Mouse (Mus musculus): Measurements from ENCODE around the gene Klhl8. TPM values are rescaled to one million over a fixed set of nuclear protein-coding genes. Genes with fewer than 3 reads are reported as not detected.

The Klhl8 gene
- total and polyA plus RNA-seq, 3 experiments = 5.6 to 6.2 TPM; not detected in 1

GRCm38 (mm10) chr5:103927429-103928195 lies 16.6 kb upstream of the Klhl8 start (continued):
- TF ChIP-seq UBTF (IDR thresholded peaks at IDR 0.05; ENCODE audit: borderline replicate concordance, insufficient read depth, low read depth, low read length) = no peak

- peak overlapping the region; percentile 23 to 26; a peak in 2 of 4 replicates for H3K4me3 ChIP-seq (ENCODE audit: control insufficient read depth in 1 of 2, insufficient read depth in 1 of 2, low read depth in 2 of 2, low read length in 2 of 2)
- peaks cover 0 to 5% of the 10 kb centered on the region in 2 experiments; a peak in 3 of 4 replicates for H3K4me1 ChIP-seq (ENCODE audit: control insufficient read depth in 1 of 2, insufficient read depth in 2 of 2, low read length in 2 of 2)
- H3K27ac ChIP-seq (ENCODE audit: control insufficient read depth, low read depth, low read length) = no peak overlapping the region
- TF ChIP-seq RAD21 (IDR thresholded peaks at IDR 0.05; ENCODE audit: low read depth, low read length) (peak; percentile 7), TBP (IDR thresholded peaks at IDR 0.05; ENCODE audit: low read depth, low read length) (0 out of 2 replicates have a peak, but pooled peaks have one; percentile 25), USF2 (IDR thresholded peaks at IDR 0.05; ENCODE audit: borderline replicate concordance in 1 of 2, insufficient read depth in 1 of 2, low read depth in 1 of 2, low read length in 2 of 2) (no peak), POLR2AphosphoS2 (IDR thresholded peaks at IDR 0.05; ENCODE audit: low read length) (no peak), SMC3 (IDR thresholded peaks at IDR 0.05; ENCODE audit: low read depth, low read length) (peak; percentile 45), CTCF (IDR thresholded peaks at IDR 0.05 in 2 of 3, conservative IDR thresholded peaks at IDR 0.05 in 1 of 3; ENCODE audit: control insufficient read depth in 1 of 3, insufficient read depth in 1 of 3, low read depth in 2 of 3, low read length in 3 of 3, poor library complexity in 1 of 3, severe bottlenecking in 1 of 3) (peak; percentile 68 to 79 (median 73))
- peaks cover 0 to 8% of the 10 kb centered on the region in 2 experiments; a peak in 2 of 4 replicates for H3K36me3 ChIP-seq (ENCODE audit: control insufficient read depth in 1 of 2, insufficient read depth in 2 of 2, low read length in 2 of 2)
- peak; percentile 85 for DNase-seq (ENCODE audit: low read depth, low spot score)
- no peaks in the 10 kb centered on the region for H3K27me3 ChIP-seq (ENCODE audit: control insufficient read depth in 1 of 2, insufficient read depth in 2 of 2, low read length in 2 of 2)
- peak overlapping the region; percentile 27 for H3K9ac ChIP-seq (ENCODE audit: control insufficient read depth, low read depth, low read length, poor library complexity, severe bottlenecking)
- no peaks in the 10 kb centered on the region for H3K9me3 ChIP-seq (replicated peaks; ENCODE audit: insufficient read depth, low read length)
- no peaks in the 10 kb centered on the region for H3K79me2 ChIP-seq (ENCODE audit: control insufficient read depth, insufficient read depth, low read length, poor library complexity)
Observed at GRCm38 (mm10) chr5:103926398-103926797, 15.3 kb upstream of the Klhl8 start.

GRCm38 (mm10) chr5:103923755-103924154 lies 12.7 kb upstream of the Klhl8 start:
- peaks cover 0 to 21% of the 10 kb centered on the region in 2 experiments; a peak in 2 of 4 replicates for H3K36me3 ChIP-seq (ENCODE audit: control insufficient read depth in 1 of 2, insufficient read depth in 2 of 2, low read length in 2 of 2)
- H3K27ac ChIP-seq (ENCODE audit: control insufficient read depth, low read depth, low read length) = no peak overlapping the region
- peak; percentile 21 for DNase-seq (ENCODE audit: low read depth, low spot score)
- TF ChIP-seq ELF1 (IDR thresholded peaks at IDR 0.05; ENCODE audit: low read depth, low read length) (no peak), NELFE (IDR thresholded peaks at IDR 0.05; ENCODE audit: low read depth, low read length) (no peak), MAZ (IDR thresholded peaks at IDR 0.05; ENCODE audit: low read depth, low read length) (no peak)
- no peak overlapping the region for H3K9ac ChIP-seq (ENCODE audit: control insufficient read depth, low read depth, low read length, poor library complexity, severe bottlenecking)
- H3K4me1 ChIP-seq (ENCODE audit: control insufficient read depth in 1 of 2, insufficient read depth in 2 of 2, low read length in 2 of 2) = peaks cover 0 to 19% of the 10 kb centered on the region in 2 experiments
- H3K79me2 ChIP-seq (ENCODE audit: control insufficient read depth, insufficient read depth, low read length, poor library complexity) = no peaks in the 10 kb centered on the region
- H3K9me3 ChIP-seq (replicated peaks; ENCODE audit: insufficient read depth, low read length) = no peaks in the 10 kb centered on the region
- H3K27me3 ChIP-seq (ENCODE audit: control insufficient read depth in 1 of 2, insufficient read depth in 2 of 2, low read length in 2 of 2) = no peaks in the 10 kb centered on the region
- no peak overlapping the region for H3K4me3 ChIP-seq (ENCODE audit: control insufficient read depth in 1 of 2, insufficient read depth in 1 of 2, low read depth in 2 of 2, low read length in 2 of 2)

GRCm38 (mm10) chr5:103923101-103923500 lies 12.0 kb upstream of the Klhl8 start:
- Histone ChIP-seq H3K4me3 (ENCODE audit: control insufficient read depth in 1 of 2, insufficient read depth in 1 of 2, low read depth in 2 of 2, low read length in 2 of 2) (no peak overlapping the region), H3K27ac (ENCODE audit: control insufficient read depth, low read depth, low read length) (no peak overlapping the region), H3K4me1 (ENCODE audit: control insufficient read depth in 1 of 2, insufficient read depth in 2 of 2, low read length in 2 of 2) (peaks cover 0 to 20% of the 10 kb centered on the region in 2 experiments), H3K36me3 (ENCODE audit: control insufficient read depth in 1 of 2, insufficient read depth in 2 of 2, low read length in 2 of 2) (peaks cover 0 to 20% of the 10 kb centered on the region in 2 experiments; a peak in 2 of 4 replicates), H3K9ac (ENCODE audit: control insufficient read depth, low read depth, low read length, poor library complexity, severe bottlenecking) (no peak overlapping the region), H3K27me3 (ENCODE audit: control insufficient read depth in 1 of 2, insufficient read depth in 2 of 2, low read length in 2 of 2) (no peaks in the 10 kb centered on the region), H3K9me3 (replicated peaks; ENCODE audit: insufficient read depth, low read length) (no peaks in the 10 kb centered on the region), H3K79me2 (ENCODE audit: control insufficient read depth, insufficient read depth, low read length, poor library complexity) (no peaks in the 10 kb centered on the region)
- no peak for DNase-seq (ENCODE audit: low read depth, low spot score)
- TF ChIP-seq JUND (IDR thresholded peaks at IDR 0.05; ENCODE audit: low read depth, low read length) (no peak), TBP (IDR thresholded peaks at IDR 0.05; ENCODE audit: low read depth, low read length) (no peak), POLR2A (IDR thresholded peaks at IDR 0.05; ENCODE audit: control insufficient read depth in 1 of 2, insufficient read depth in 1 of 2, low read depth in 1 of 2, low read length in 2 of 2, poor library complexity in 1 of 2) (no peak), GABPA (IDR thresholded peaks at IDR 0.05; ENCODE audit: low read depth, low read length) (no peak), NRF1 (IDR thresholded peaks at IDR 0.05; ENCODE audit: insufficient read depth, low read depth, low read length, poor library complexity, severe bottlenecking) (no peak), BHLHE40 (IDR thresholded peaks at IDR 0.05; ENCODE audit: borderline replicate concordance, low read depth, low read length) (no peak), ZMIZ1 (IDR thresholded peaks at IDR 0.05; ENCODE audit: low read depth, low read length) (no peak), POLR2AphosphoS2 (IDR thresholded peaks at IDR 0.05; ENCODE audit: low read length) (no peak), USF2 (IDR thresholded peaks at IDR 0.05; ENCODE audit: borderline replicate concordance in 1 of 2, insufficient read depth in 1 of 2, low read depth in 1 of 2, low read length in 2 of 2) (no peak), MEF2A (IDR thresholded peaks at IDR 0.05; ENCODE audit: extremely low read depth, insufficient replicate concordance, low read depth, low read length, poor library complexity, severe bottlenecking) (no peak), UBTF (IDR thresholded peaks at IDR 0.05; ENCODE audit: borderline replicate concordance, insufficient read depth, low read depth, low read length) (no peak), MAX (IDR thresholded peaks at IDR 0.05; ENCODE audit: low read length) (no peak), SMC3 (IDR thresholded peaks at IDR 0.05; ENCODE audit: low read depth, low read length) (no peak), MAZ (IDR thresholded peaks at IDR 0.05; ENCODE audit: low read depth, low read length) (no peak), RCOR1 (IDR thresholded peaks at IDR 0.05; ENCODE audit: low read depth, low read length) (no peak), GATA1 (IDR thresholded peaks at IDR 0.05; ENCODE audit: low read depth, low read length) (no peak)
